Comparison of ENCODE assay signal across 11 mouse cellular contexts in the genomic region with DNA sequence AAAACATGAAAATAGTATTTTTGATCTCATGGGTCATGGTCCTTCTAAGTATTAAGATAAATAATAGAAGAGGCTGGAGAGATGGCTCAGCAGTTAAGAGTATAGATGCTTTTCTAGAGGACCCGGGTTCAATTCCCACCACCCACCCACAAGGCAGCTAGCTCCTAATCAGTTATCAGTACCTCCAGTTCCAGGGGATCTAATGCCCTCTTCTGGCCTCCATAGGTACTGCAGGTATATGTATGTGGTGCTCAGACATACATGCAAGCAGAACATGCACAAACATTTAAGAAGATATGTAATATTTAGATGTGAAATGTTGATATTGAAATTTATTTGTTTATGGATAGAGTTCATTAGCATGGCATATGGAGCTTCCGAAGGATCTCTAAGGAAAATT. TPM values are rescaled to one million over a fixed set of nuclear protein-coding genes. Genes with fewer than 3 reads are reported as not detected.
DNase-seq lines count a peak whose midpoint lies in the region; ATAC-seq and TF ChIP-seq lines count a peak whose summit lies in the region.
"Had no signal": no experiment of that assay in that cellular context is flagged by ENCODE, and none has a peak within 500 bp of the region (broad histone marks: within the 10 kb centered on the region; RNA-seq: fewer than 3 reads in every experiment).

No protein-coding gene starts in this region.

- ATAC-seq in intestine, embryonic 16.5 days: no peak

- no peak overlapping the region for H3K4me2 ChIP-seq in intestine, embryonic 16.5 days (ENCODE audit: low read depth, low read length)
- H3K4me2 ChIP-seq: heart, embryonic 15.5 days; stomach, embryonic 15.5 days had no signal

- 86% methylated on average over 2 of the region's 2 CpGs for WGBS in heart, adult 2 months
- 77% methylated on average over 2 of the region's 2 CpGs for WGBS in intestine, embryonic 16.5 days

- H3K9me3 ChIP-seq in intestine, embryonic 16.5 days (ENCODE audit: control insufficient read depth, low read length): no peaks in the 10 kb centered on the region
- H3K9me3 ChIP-seq: heart, embryonic 15.5 days; stomach, embryonic 15.5 days had no signal

- DNase-seq in heart, adult 2 months: no peak
- no peak for DNase-seq in heart, postnatal 25 days (ENCODE audit: low spot score)
- peak; percentile 19 for DNase-seq in right cerebral cortex, postnatal 4 days
- DNase-seq in right cerebral cortex, postnatal 36 days (ENCODE audit: low spot score in 2 of 2): no peak
- DNase-seq in thymus, postnatal 4 days: peak; percentile 58
- no peak for DNase-seq in gastrocnemius, postnatal 25 days

- TF ChIP-seq CTCF in heart, adult 2 months (IDR thresholded peaks at IDR 0.05): peak; percentile 67
- peak; percentile 34; the same call in 1 of the 2 replicates for TF ChIP-seq CTCF in cortical plate, adult 2 months (IDR thresholded peaks at IDR 0.05; ENCODE audit: extremely low read depth, insufficient read depth, low read length)

- no peak overlapping the region for H3K27ac ChIP-seq in heart, adult 2 months
- no peak overlapping the region for H3K27ac ChIP-seq in cortical plate, adult 2 months (ENCODE audit: insufficient read depth, low read length)
- no peak overlapping the region for H3K27ac ChIP-seq in intestine, embryonic 16.5 days (ENCODE audit: low read length)
- H3K27ac ChIP-seq: heart, embryonic 15.5 days; macrophage; stomach, embryonic 15.5 days had no signal

- H3K36me3 ChIP-seq in heart, adult 2 months (ENCODE audit: control insufficient read depth, insufficient read depth, low read length): no peaks in the 10 kb centered on the region
- no peaks in the 10 kb centered on the region for H3K36me3 ChIP-seq in intestine, embryonic 16.5 days (ENCODE audit: control insufficient read depth, insufficient read depth, low read length)
- H3K36me3 ChIP-seq: heart, embryonic 15.5 days; stomach, embryonic 15.5 days had no signal

- no peak overlapping the region for H3K9ac ChIP-seq in heart, adult 2 months (ENCODE audit: low read depth, low read length)
- no peak overlapping the region for H3K9ac ChIP-seq in intestine, embryonic 16.5 days (ENCODE audit: low read depth, low read length)
- H3K9ac ChIP-seq: heart, embryonic 15.5 days; stomach, embryonic 15.5 days had no signal

- no peaks in the 10 kb centered on the region for H3K79me2 ChIP-seq in heart, adult 2 months (replicated peaks; ENCODE audit: control insufficient read depth, insufficient read depth, low read length)

- no peak overlapping the region for H3K4me3 ChIP-seq in heart, adult 2 months
- no peak overlapping the region for H3K4me3 ChIP-seq in cortical plate, adult 2 months (ENCODE audit: insufficient read depth, low read length)
- no peak overlapping the region for H3K4me3 ChIP-seq in intestine, embryonic 16.5 days (ENCODE audit: low read length)
- H3K4me3 ChIP-seq: heart, embryonic 15.5 days; stomach, embryonic 15.5 days had no signal

- no peak for TF ChIP-seq EP300 in heart, adult 2 months (IDR thresholded peaks at IDR 0.05; ENCODE audit: insufficient read depth, low read depth, low read length)

- H3K4me1 ChIP-seq in heart, adult 2 months (ENCODE audit: control insufficient read depth, insufficient read depth, low read length): peaks cover 1% of the 10 kb centered on the region; the same call in 1 of the 2 replicates
- H3K4me1 ChIP-seq in cortical plate, adult 2 months (ENCODE audit: control insufficient read depth, insufficient read depth, low read length): no peaks in the 10 kb centered on the region
- no peaks in the 10 kb centered on the region for H3K4me1 ChIP-seq in intestine, embryonic 16.5 days (ENCODE audit: control insufficient read depth, insufficient read depth, low read length)
- H3K4me1 ChIP-seq: heart, embryonic 15.5 days; stomach, embryonic 15.5 days had no signal

- intact Hi-C loops in heart, adult 2 months (cut with DNase I): loop anchor here (5.0 kb wide), 1 partner anchor 111 kb away; no protein-coding TSS in a partner anchor
- intact Hi-C loops in heart, postnatal 25 days (cut with DNase I): no loop called here

- no peak for TF ChIP-seq POLR2A in heart, adult 2 months (IDR thresholded peaks at IDR 0.05; ENCODE audit: insufficient read depth, low read depth, low read length)
- TF ChIP-seq POLR2A in cortical plate, adult 2 months (IDR thresholded peaks at IDR 0.05; ENCODE audit: extremely low read depth, insufficient read depth, low read length): no peak

- H3K27me3 ChIP-seq in heart, adult 2 months (ENCODE audit: control insufficient read depth, insufficient read depth, low read length): no peaks in the 10 kb centered on the region; the same call in 1 of the 2 replicates
- H3K27me3 ChIP-seq in intestine, embryonic 16.5 days (replicated peaks; ENCODE audit: control insufficient read depth, insufficient read depth, low read length): no peaks in the 10 kb centered on the region
- H3K27me3 ChIP-seq: heart, embryonic 15.5 days; stomach, embryonic 15.5 days had no signal

RNA-seq across cellular contexts. Expression of a gene that starts 56.8 kb away (rescaled TPM):
- not detected for total RNA-seq in heart, adult 2 months (2021)
- not detected in 2 replicates for polyA plus RNA-seq in heart, adult 2 months (2012; rRNA removed)
- not detected for total RNA-seq in heart, postnatal 25 days (2021)
- 0.06 and 0.13 TPM in 2 replicates for polyA plus RNA-seq in cortical plate, adult 2 months (2012; rRNA removed)
- not detected for total RNA-seq in gastrocnemius, postnatal 25 days (2021)
- not detected in 2 replicates for polyA plus RNA-seq in intestine, embryonic 16.5 days (2015; fragmentation: Nextera tagmentation; extraction: Ambion mirVana)
- polyA plus RNA-seq: macrophage had no signal

Comparison
In these comparisons a context has a peak if more than half of its experiments do, and no peak if none do; other contexts are left out.
1. DNase-seq: peak in right cerebral cortex, postnatal 4 days (single experiment) and thymus, postnatal 4 days (single experiment); none in heart, adult 2 months (0 of 2), heart, postnatal 25 days (single experiment), right cerebral cortex, postnatal 36 days (0 of 2) and gastrocnemius, postnatal 25 days (single experiment).